Mouse (Mus musculus): ENCODE results near the gene Ssc5d. TPM values are rescaled to one million over a fixed set of nuclear protein-coding genes. Genes with fewer than 3 reads are reported as not detected.

The Ssc5d gene
- total RNA-seq (2023), result 0.47 TPM

DNA sequence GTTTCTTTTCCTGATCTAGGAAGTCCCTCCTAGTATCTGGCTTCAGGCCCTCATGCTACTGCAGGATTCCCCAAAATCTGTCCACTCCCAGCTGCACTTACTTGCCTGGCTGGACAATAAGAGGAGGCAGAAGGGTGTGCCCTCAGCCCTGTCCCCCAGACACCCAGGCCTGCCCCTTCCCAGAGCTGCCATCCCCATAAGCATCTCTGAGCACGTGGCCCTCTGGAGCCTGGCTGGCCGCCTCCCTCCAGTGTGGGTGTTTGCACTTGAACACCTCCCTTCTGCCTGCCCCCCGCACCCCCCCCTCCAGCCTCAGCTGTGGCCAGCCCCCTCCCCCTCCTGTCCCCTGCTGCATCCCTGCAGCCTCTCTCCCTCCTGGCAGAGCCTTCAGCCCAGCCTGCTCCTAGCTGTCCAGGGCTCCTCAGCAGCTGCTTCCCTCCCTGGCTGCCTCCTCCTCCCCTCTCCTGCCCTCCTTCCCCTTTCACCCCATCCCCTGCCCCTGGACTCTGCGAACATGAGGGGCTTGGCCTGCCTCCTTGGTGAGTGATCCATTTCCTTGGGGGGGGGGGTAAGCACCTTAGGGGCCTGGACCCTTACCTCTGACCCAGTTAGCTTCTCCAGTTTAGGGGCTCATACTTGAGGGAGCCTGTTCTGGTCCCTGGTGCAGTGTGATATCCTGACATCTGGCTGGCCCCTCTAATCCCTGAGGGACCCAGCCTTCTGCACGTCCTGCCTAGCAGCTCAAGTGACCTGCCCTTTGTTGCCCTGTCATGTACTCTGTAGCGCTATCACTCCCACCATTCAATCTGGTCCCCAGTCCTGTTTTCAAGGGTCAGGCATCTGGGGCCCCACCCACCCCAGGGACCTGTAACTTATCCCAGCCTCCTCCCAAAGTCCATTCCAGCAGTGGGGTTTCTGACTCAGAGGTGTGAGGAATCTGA is at the start of gene Ssc5d:
Gene Ssc5d (plus strand): TSS at position 345 of the 941 bp plus-strand sequence.

DNA sequence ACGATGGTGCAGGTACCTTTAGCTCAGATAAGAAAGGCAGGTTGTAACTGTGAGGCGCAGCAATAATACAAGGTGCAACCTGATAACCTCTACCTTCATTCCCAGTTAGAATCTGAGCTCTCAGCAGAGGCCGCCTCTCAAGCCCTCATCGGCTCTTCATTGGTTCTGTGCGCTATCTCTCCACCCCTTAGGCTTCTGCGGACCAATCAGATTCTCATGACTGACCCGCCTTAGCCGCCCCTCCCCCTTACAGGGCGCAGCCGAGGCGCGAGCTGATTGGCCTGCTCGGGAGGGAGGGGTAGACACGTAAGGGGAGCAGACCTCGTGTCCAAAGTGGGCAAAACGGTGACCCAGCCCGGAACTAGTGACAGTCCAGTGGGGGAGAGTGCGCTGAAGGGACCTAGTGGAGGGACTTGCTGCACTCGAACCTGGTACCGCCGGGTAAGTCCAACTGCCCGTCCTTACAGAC is 48.8 kb upstream of the Ssc5d start, which contains the start of gene Isoc2a:
Gene Isoc2a (plus strand): TSS at position 401 of the 469 bp plus-strand sequence.

DNA sequence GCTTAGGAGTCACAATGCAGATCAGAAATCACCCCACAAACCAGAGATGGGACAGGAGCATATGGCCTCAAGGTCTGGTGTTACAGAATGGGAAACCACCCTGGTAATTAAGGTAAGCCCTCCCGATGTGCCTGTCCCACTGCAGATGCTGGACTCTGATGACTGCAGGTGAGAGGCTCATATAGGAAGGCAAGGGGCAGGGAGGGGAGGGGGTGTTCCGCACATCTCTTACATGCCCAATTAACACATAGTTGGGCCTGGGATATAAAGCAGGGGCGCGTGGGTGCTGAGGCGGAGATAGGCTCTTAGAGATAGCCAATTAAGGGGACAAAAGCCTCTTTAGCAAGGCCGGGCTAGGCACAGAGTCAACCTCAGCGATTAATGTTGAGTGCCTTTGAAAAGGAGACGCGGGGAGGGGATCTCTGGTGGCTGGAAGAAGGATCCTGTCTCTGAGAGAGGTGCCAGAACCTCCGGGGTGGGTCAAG is 19.1 kb upstream of the Ssc5d start, which contains the start of gene Gm36210:
Gene Gm36210 (minus strand): TSS at position 51 of the 485 bp plus-strand sequence.

DNA sequence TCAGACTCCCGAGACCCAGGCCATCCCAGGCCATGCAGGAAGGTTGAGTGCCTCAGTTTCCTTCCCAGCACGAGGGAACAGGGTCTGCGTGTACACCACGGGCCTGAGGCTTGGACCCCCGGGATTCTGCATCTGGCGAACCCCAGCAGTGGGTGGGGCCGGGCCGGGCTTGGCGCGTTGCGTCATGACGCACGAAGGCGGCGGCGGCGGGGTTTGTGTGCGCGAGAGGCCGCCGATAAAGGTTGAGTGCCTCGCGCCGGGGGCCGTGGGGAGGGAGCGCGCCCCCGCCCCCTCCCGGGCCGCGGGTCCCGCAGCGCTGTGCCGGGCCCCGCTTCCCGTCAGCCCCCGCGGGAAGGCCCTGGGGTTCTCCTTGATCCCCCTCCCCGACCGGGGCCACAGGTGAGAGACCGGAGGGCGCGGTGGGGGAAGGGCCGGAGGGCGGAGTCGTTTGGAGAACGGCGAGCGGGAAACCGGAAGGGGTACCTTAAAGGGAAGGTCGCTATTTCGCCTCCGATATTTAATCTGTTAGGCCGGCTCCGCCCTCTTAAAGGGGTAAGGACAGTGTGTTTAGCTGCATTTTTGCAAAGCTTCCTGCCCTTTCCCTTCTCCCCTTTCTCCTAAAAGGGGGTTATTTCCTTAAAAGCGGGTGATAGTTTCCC is 10.4 kb upstream of the Ssc5d start, which contains the start of gene Zfp628:
Gene Zfp628 (plus strand): TSS at position 211 of the 659 bp plus-strand sequence.

DNA sequence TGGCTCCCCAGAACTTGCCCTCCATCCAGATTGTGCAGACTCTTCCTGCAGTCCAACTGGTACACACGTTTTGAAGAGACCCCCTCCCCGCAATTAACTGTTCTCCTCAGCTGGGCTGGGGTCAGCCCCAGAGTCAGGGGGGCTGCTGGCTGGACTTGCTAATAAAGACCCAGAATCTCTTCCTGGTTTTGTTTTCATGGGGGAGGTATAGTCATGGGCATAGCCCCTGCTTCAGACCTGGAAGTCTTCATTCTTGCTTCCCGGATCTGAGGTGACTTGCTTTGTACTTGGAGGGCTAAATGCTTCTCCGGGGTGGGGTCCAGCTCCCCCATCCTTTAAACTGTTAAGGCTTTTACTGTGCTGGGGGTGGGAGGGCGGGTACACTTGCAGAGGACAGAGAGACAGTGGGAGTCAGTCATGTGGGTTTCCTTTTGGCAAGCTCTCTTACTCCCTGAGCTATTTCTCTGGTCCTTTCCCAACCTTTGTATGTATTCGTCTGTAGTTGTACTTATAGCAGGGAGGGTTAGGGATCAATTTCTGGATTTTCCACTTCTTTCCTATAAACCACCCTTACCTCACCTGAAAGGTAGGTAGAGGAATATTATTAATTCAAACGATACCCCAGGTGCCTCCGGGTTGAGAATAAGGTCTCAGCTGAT is 3.6 kb upstream of the Ssc5d start, which contains the start of gene Nat14:
Gene Nat14 (plus strand): TSS at position 205 of the 659 bp plus-strand sequence.

DNA sequence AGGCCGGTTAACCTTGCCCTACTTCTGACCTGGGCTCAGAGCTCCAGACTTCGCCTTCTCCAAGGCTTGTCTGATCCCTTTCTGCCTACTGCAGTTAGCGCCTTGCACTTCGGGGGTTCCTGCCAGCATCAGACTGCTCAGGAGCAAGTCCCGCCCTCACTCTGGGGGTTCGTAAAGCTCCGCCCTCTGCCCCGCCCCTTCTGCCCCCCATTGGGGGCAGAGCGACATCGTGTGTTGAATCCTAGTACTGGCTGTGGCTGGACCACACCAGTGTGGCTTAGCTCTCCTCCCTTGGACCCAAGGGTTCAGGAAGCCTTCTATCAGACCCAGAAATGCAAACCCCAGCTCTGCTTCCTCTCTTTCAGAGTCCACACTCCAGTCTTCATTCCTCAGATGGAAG is 38.7 kb downstream of the Ssc5d start, which contains the start of gene Sbk2:
Gene Sbk2 (minus strand): TSS at position 135 of the 400 bp plus-strand sequence.

DNA sequence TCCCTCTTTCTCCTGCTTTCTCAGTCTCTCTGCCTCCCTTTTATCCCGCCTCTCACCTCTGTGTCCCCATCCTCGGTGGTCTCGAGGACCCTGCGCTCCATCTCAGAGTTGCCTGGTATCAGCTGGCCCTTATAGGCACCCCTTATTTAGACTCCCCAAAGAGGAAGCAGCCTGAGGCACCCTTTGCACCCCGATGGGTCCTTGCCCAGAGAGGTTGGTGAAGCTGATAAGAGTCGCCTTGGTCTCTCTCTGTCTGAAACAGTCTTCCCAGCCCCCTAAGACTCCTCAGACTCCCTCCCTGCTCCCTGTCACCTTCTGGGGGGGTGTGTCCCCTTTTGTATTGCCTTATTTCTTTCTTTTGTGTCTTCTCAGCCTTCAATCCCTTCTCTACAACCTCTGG is 45.5 kb downstream of the Ssc5d start, which contains the start of gene Sbk3:
Gene Sbk3 (minus strand): TSS at position 101 of the 400 bp plus-strand sequence.

Other genes starting within 250 kb of the Ssc5d start
- gene Hspbp1, start 240.7 kb upstream of the Ssc5d start, total RNA-seq (2023), result 76.6 TPM
- not detected for gene Brsk1, start 235.2 kb upstream of the Ssc5d start, total RNA-seq (2023)
- gene Tmem150b, start 200.5 kb upstream of the Ssc5d start, total RNA-seq (2023), result not detected
- gene Kmt5c, start 185.7 kb upstream of the Ssc5d start, total RNA-seq (2023), result 70.4 TPM
- 4.6 TPM for gene Cox6b2, start 172.7 kb upstream of the Ssc5d start, total RNA-seq (2023)
- gene Fam71e2, start 154.5 kb upstream of the Ssc5d start, total RNA-seq (2023), result not detected
- gene Il11, start 142.9 kb upstream of the Ssc5d start, total RNA-seq (2023), result not detected
- gene Tmem190, start 142.8 kb upstream of the Ssc5d start, total RNA-seq (2023), result not detected
- gene Tmem238, start 136.1 kb upstream of the Ssc5d start, total RNA-seq (2023), result 2.7 TPM
- 2,201 TPM for gene Rpl28, start 132.9 kb upstream of the Ssc5d start, total RNA-seq (2023)
- gene Ube2s, start 113.2 kb upstream of the Ssc5d start, total RNA-seq (2023), result 163 TPM
- gene Shisa7, start 81.1 kb upstream of the Ssc5d start, total RNA-seq (2023), result 2.3 TPM
- gene Isoc2b, start 55.5 kb upstream of the Ssc5d start, total RNA-seq (2023), result 9.7 TPM
- gene Isoc2a, start 48.6 kb upstream of the Ssc5d start, total RNA-seq (2023), result 13.4 TPM
- not detected for gene Gm36210, start 19.3 kb upstream of the Ssc5d start, total RNA-seq (2023)
- gene Zfp628, start 10.6 kb upstream of the Ssc5d start, total RNA-seq (2023), result 35.2 TPM
- gene Nat14, start 3.8 kb upstream of the Ssc5d start, total RNA-seq (2023), result 13.9 TPM
- gene Sbk2, start 38.6 kb downstream of the Ssc5d start, total RNA-seq (2023), result not detected
- not detected for gene Sbk3, start 45.4 kb downstream of the Ssc5d start, total RNA-seq (2023)
- gene Zfp579, start 70.4 kb downstream of the Ssc5d start, total RNA-seq (2023), result 34.3 TPM
- 14.7 TPM for gene Zfp524, start 88.6 kb downstream of the Ssc5d start, total RNA-seq (2023)
- gene Fiz1, start 88.9 kb downstream of the Ssc5d start, total RNA-seq (2023), result 47.3 TPM
- gene Gm44973, start 89.7 kb downstream of the Ssc5d start, total RNA-seq (2023), result not detected
- gene Zfp865, start 94.6 kb downstream of the Ssc5d start, total RNA-seq (2023), result 57.5 TPM
- 0.44 TPM for gene Ccdc106, start 94.8 kb downstream of the Ssc5d start, total RNA-seq (2023)
- gene 4632433K11Rik, start 108.3 kb downstream of the Ssc5d start, total RNA-seq (2023), result not detected
- gene Zfp784, start 112.7 kb downstream of the Ssc5d start, total RNA-seq (2023), result 7.4 TPM
- 2.9 TPM for gene Zfp580, start 125.8 kb downstream of the Ssc5d start, total RNA-seq (2023)
- gene U2af2, start 136.4 kb downstream of the Ssc5d start, total RNA-seq (2023), result 436 TPM
- gene Epn1, start 154.4 kb downstream of the Ssc5d start, total RNA-seq (2023), result 110 TPM
- gene Rfpl4, start 191.2 kb downstream of the Ssc5d start, total RNA-seq (2023), result not detected
- not detected for gene Rasl2-9, start 200.2 kb downstream of the Ssc5d start, total RNA-seq (2023)
- not detected for gene Vmn1r55, start 223.9 kb downstream of the Ssc5d start, total RNA-seq (2023)

All from CD4-positive naive resting alpha-beta T cell, adult 57 days (primary cell).